Mouse (Mus musculus) frontal cortex, postnatal 10 days (tissue): ENCODE results near the gene Msl2.

Experiments
- DNase-seq, 2 experiments: peaks; one replicate each; pipeline ENCODE4 v3.0.0; 2022; ENCODE audit warnings: low spot score in 2 of 2, mixed read lengths in 1 of 2

The Msl2 gene

DNA sequence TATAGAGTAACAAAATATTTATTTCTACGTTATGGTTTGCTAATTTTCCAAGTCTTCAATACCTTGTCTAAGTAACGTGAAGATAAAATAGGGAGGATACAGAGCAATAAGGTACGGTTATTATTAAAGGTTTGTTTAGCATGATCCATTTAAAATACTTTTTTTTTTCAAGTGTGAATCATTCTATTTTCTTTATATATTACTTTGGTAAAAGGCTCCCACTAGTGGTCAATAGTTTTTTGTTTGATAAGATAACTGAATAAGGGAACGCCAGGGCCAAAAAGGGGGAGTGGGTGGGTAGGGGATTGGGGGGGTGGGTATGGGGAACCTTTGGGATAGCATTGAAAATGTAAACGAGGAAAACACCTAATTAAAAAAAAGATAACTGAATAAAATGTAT, 79.0 kb downstream of the Msl2 start:
- DNase-seq: no peak
